Mouse (Mus musculus) G1E (cell line): ENCODE data around the gene Clcnkb.

Experiments
- CTCF ChIP-seq: IDR thresholded peaks from 2 replicates; pipeline ENCODE4 v1.5.1; 2012; ENCODE audit warnings: low read depth, low read length, inconsistent platforms, mixed read lengths
- GATA1 ChIP-seq: IDR thresholded peaks from 2 replicates; pipeline ENCODE4 v1.6.1; 2012; ENCODE audit warnings: borderline replicate concordance, low read length, inconsistent platforms, mixed read lengths
- TAL1 ChIP-seq: conservative IDR thresholded peaks from 2 replicates; pipeline ENCODE4 v1.6.1; 2012; ENCODE audit warnings: low read depth, low read length, inconsistent platforms, mixed read lengths

GRCm38 (mm10) chr4:141357811-141358210, 58.0 kb downstream of the Clcnkb start:
- TF ChIP-seq CTCF (no peak), TAL1 (no peak), GATA1 (no peak)
